Mouse (Mus musculus) heart, embryonic 16.5 days (tissue): ENCODE measurements around the gene Fcgr3. TPM values are rescaled to one million over a fixed set of nuclear protein-coding genes. Genes with fewer than 3 reads are reported as not detected.

Experiments
- ATAC-seq: fragments of 200-750 bp; cut with Nextera tagmentation; replicated peaks from 2 replicates; pipeline ENCODE4 v1.8.0; 2017; ENCODE audit warnings: moderate number of reproducible peaks; ENCODE audit not compliant: insufficient read depth, low FRiP score; ENCODE audit errors: extremely low read depth
- H3K27ac ChIP-seq: fragments of 300-500 bp; sonication (generic); 2 replicates; pipeline ENCODE4 v1.5.1; 2014; ENCODE audit warnings: mild to moderate bottlenecking, low read length, control low read depth, moderate library complexity
- H3K27me3 ChIP-seq: fragments of 300-500 bp; sonication (generic); 2 replicates; pipeline ENCODE4 v1.6.1; 2014; ENCODE audit warnings: low read length, mixed read lengths; ENCODE audit not compliant: control insufficient read depth, insufficient read depth
- H3K36me3 ChIP-seq: fragments of 300-500 bp; sonication (generic); 2 replicates; pipeline ENCODE4 v1.6.1; 2014; ENCODE audit not compliant: control insufficient read depth, insufficient read depth
- H3K4me1 ChIP-seq: fragments of 300-500 bp; sonication (generic); 2 replicates; pipeline ENCODE4 v1.6.1; 2014; ENCODE audit warnings: low read length, mixed read lengths; ENCODE audit not compliant: control insufficient read depth, insufficient read depth
- H3K4me2 ChIP-seq: fragments of 300-500 bp; sonication (generic); 2 replicates; pipeline ENCODE4 v1.6.1; 2014; ENCODE audit warnings: low read depth, mild to moderate bottlenecking, control low read depth, low read length
- H3K4me3 ChIP-seq: fragments of 300-500 bp; sonication (generic); 2 replicates; pipeline ENCODE4 v1.5.1; 2014; ENCODE audit warnings: mild to moderate bottlenecking, control low read depth, low read length
- H3K9ac ChIP-seq: fragments of 300-500 bp; sonication (generic); 2 replicates; pipeline ENCODE4 v1.6.1; 2014; ENCODE audit warnings: low read length, control low read depth
- H3K9me3 ChIP-seq: fragments of 300-500 bp; sonication (generic); replicated peaks from 2 replicates; pipeline ENCODE4 v1.6.1; 2016; ENCODE audit warnings: low read length; ENCODE audit not compliant: control insufficient read depth
- WGBS: fragments of 180-500 bp; shearing (Covaris S2); extraction: QIAGEN DNeasy Blood & Tissue Kit; methylation state at CpG from one replicate; pipeline ENCODE4 v1.1.7; 2014; 5-methylcytosine and 5-hydroxymethylcytosine counted together
- microRNA-seq: library from miRNA; unstranded; fragments of <30 nt; microRNA quantifications from one replicate; pipeline ENCODE4, GENCODE M21; 2017
- polyA plus RNA-seq: library from polyadenylated mRNA; unstranded; fragments of >200 nt; fragmentation: Nextera tagmentation; extraction: Ambion mirVana; gene quantifications from 2 replicates; pipeline ENCODE4 v1.2.1, GENCODE M21; 2015

Gene Fcgr3
- polyA plus RNA-seq, 1 experiment from 2014 or later: 10.7 TPM

- no peak for ATAC-seq
- H3K9me3 ChIP-seq: no peaks in the 10 kb centered on the region
- H3K27ac ChIP-seq: no peak overlapping the region
- no peak overlapping the region for H3K4me2 ChIP-seq
- H3K9ac ChIP-seq: no peak overlapping the region
- no peaks in the 10 kb centered on the region for H3K4me1 ChIP-seq
- H3K36me3 ChIP-seq: no peaks in the 10 kb centered on the region
- H3K4me3 ChIP-seq: no peak overlapping the region
- WGBS: 61% methylated on average over 6 of the region's 6 CpGs
- no peaks in the 10 kb centered on the region for H3K27me3 ChIP-seq
Observed at GRCm38 (mm10) chr1:171016676-171017356, 47.9 kb downstream of the Fcgr3 start.

GRCm38 (mm10) chr1:171011733-171012132 is 53.0 kb downstream of the Fcgr3 start:
- Histone ChIP-seq H3K27ac (no peak overlapping the region), H3K36me3 (no peaks in the 10 kb centered on the region), H3K9ac (no peak overlapping the region), H3K4me1 (no peaks in the 10 kb centered on the region), H3K4me2 (no peak overlapping the region), H3K4me3 (no peak overlapping the region), H3K27me3 (no peaks in the 10 kb centered on the region), H3K9me3 (peaks cover 4% of the 10 kb centered on the region; the same call in 1 of the 2 replicates)
- WGBS: 75% methylated on average over 4 of the region's 4 CpGs
- ATAC-seq: no peak

GRCm38 (mm10) chr1:171006905-171007304 is 57.8 kb downstream of the Fcgr3 start:
- no peak overlapping the region for H3K9ac ChIP-seq
- H3K4me2 ChIP-seq: no peak overlapping the region
- no peaks in the 10 kb centered on the region for H3K27me3 ChIP-seq
- no peak overlapping the region for H3K4me3 ChIP-seq
- H3K27ac ChIP-seq: no peak overlapping the region
- H3K4me1 ChIP-seq: no peaks in the 10 kb centered on the region
- H3K36me3 ChIP-seq: no peaks in the 10 kb centered on the region
- WGBS: 85% methylated on average over 2 of the region's 2 CpGs
- peaks cover 4% of the 10 kb centered on the region; the same call in 1 of the 2 replicates for H3K9me3 ChIP-seq
- no peak for ATAC-seq

GRCm38 (mm10) chr1:171006335-171006734 is 58.4 kb downstream of the Fcgr3 start:
- 81% methylated on average over 4 of the region's 4 CpGs for WGBS
- H3K4me3 ChIP-seq: no peak overlapping the region
- H3K27me3 ChIP-seq: no peaks in the 10 kb centered on the region
- peaks cover 4% of the 10 kb centered on the region; the same call in 1 of the 2 replicates for H3K9me3 ChIP-seq
- ATAC-seq: no peak
- no peak overlapping the region for H3K9ac ChIP-seq
- H3K36me3 ChIP-seq: no peaks in the 10 kb centered on the region
- H3K27ac ChIP-seq: no peak overlapping the region
- H3K4me2 ChIP-seq: no peak overlapping the region
- no peaks in the 10 kb centered on the region for H3K4me1 ChIP-seq

GRCm38 (mm10) chr1:171005586-171005985 is 59.1 kb downstream of the Fcgr3 start:
- no peak overlapping the region for H3K4me3 ChIP-seq
- H3K27me3 ChIP-seq: no peaks in the 10 kb centered on the region
- no peak overlapping the region for H3K27ac ChIP-seq
- ATAC-seq: no peak
- H3K4me1 ChIP-seq: no peaks in the 10 kb centered on the region
- H3K9me3 ChIP-seq: peaks cover 4% of the 10 kb centered on the region; the same call in 1 of the 2 replicates
- H3K9ac ChIP-seq: no peak overlapping the region
- H3K36me3 ChIP-seq: no peaks in the 10 kb centered on the region
- no peak overlapping the region for H3K4me2 ChIP-seq

- Histone ChIP-seq H3K27ac (no peak overlapping the region), H3K4me1 (no peaks in the 10 kb centered on the region), H3K9me3 (peaks cover 4% of the 10 kb centered on the region; the same call in 1 of the 2 replicates), H3K4me2 (no peak overlapping the region), H3K4me3 (no peak overlapping the region), H3K27me3 (no peaks in the 10 kb centered on the region), H3K36me3 (no peaks in the 10 kb centered on the region), H3K9ac (no peak overlapping the region)
- 60% methylated on average over 6 of the region's 6 CpGs for WGBS
- ATAC-seq: no peak
Observed at GRCm38 (mm10) chr1:171005081-171005480, 59.7 kb downstream of the Fcgr3 start.

Small RNA genes lying within 50 kb of the gene (microRNA-seq; reads per million reads assigned to microRNA genes)
- gene Gm27552 (not detected), gene Gm27844 (not detected), gene Mir6546 (5.1 reads per million, percentile 19 among the genes with 10 or more reads in this experiment)

Other genes starting within 250 kb of the Fcgr3 start
- 10.1 and 11.2 TPM in 2 replicates for gene Atf6, start 197.2 kb downstream of the Fcgr3 start, polyA plus RNA-seq
- gene Gm26620, start 179.9 kb downstream of the Fcgr3 start, polyA plus RNA-seq: 0.53 and 0.71 TPM in 2 replicates
- gene Dusp12, start 179.4 kb downstream of the Fcgr3 start, polyA plus RNA-seq: 20.7 and 22.1 TPM in 2 replicates
- gene Fcrlb, start 152.0 kb downstream of the Fcgr3 start, polyA plus RNA-seq: 0.11 TPM in 1 of 2 replicates, not detected in the other
- gene Fcrla, start 137.4 kb downstream of the Fcgr3 start, polyA plus RNA-seq: 0.20 TPM in 1 of 2 replicates, not detected in the other
- 2.5 and 3.0 TPM in 2 replicates for gene Fcgr2b, start 88.4 kb downstream of the Fcgr3 start, polyA plus RNA-seq
- 1.1 and 1.3 TPM in 2 replicates for gene Fcgr4, start 46.0 kb downstream of the Fcgr3 start, polyA plus RNA-seq
- 2.9 and 3.5 TPM in 2 replicates for gene Cfap126, start 49.0 kb upstream of the Fcgr3 start, polyA plus RNA-seq
- 622 and 629 TPM in 2 replicates for gene Sdhc, start 85.7 kb upstream of the Fcgr3 start, polyA plus RNA-seq
- 0.44 and 1.1 TPM in 2 replicates for gene Mpz, start 85.8 kb upstream of the Fcgr3 start, polyA plus RNA-seq
- 48.9 and 57.2 TPM in 2 replicates for gene Pcp4l1, start 131.3 kb upstream of the Fcgr3 start, polyA plus RNA-seq
- gene Nr1i3, start 149.0 kb upstream of the Fcgr3 start, polyA plus RNA-seq: 0.35 and 0.43 TPM in 2 replicates
- gene Tomm40l, start 157.6 kb upstream of the Fcgr3 start, polyA plus RNA-seq: 60.7 and 68.9 TPM in 2 replicates
- 10.6 and 11.9 TPM in 2 replicates for gene Apoa2, start 160.1 kb upstream of the Fcgr3 start, polyA plus RNA-seq
- 34.4 and 36.3 TPM in 2 replicates for gene Fcer1g, start 169.4 kb upstream of the Fcgr3 start, polyA plus RNA-seq
- 4.4 and 5.7 TPM in 2 replicates for gene Adamts4, start 185.5 kb upstream of the Fcgr3 start, polyA plus RNA-seq
- gene Ndufs2, start 186.5 kb upstream of the Fcgr3 start, polyA plus RNA-seq: 659 and 700 TPM in 2 replicates
- gene B4galt3, start 205.4 kb upstream of the Fcgr3 start, polyA plus RNA-seq: 47.5 and 54.9 TPM in 2 replicates
- 32.4 and 41.9 TPM in 2 replicates for gene Ppox, start 216.3 kb upstream of the Fcgr3 start, polyA plus RNA-seq
- 48.5 and 55.8 TPM in 2 replicates for gene Usp21, start 223.1 kb upstream of the Fcgr3 start, polyA plus RNA-seq
- 82.0 and 82.1 TPM in 2 replicates for gene Ufc1, start 230.1 kb upstream of the Fcgr3 start, polyA plus RNA-seq